ENCODE assay signal across 10 mouse cellular contexts in genomic region chr5:119748667-119749066, GRCm38 (mm10).
A peak's percentile ranks its signal among the peaks of the same experiment; 100 is the strongest.
DNase-seq lines count a peak whose midpoint lies in the region; ATAC-seq lines count a peak whose summit lies in the region.
"Had no signal": no experiment of that assay in that cellular context is flagged by ENCODE, and none has a peak within 500 bp of the region (broad histone marks: within the 10 kb centered on the region; RNA-seq: fewer than 3 reads in every experiment).

No protein-coding gene starts in this region.

- 0 out of 2 replicates have a peak overlapping the region, but pooled peaks have one; percentile 11 for H3K4me2 ChIP-seq in liver, embryonic 12.5 days
- peak overlapping the region; percentile 37; the same call in 1 of the 2 replicates for H3K4me2 ChIP-seq in forebrain, embryonic 11.5 days (ENCODE audit: low read depth, low read length, severe bottlenecking)
- H3K4me2 ChIP-seq in limb, embryonic 11.5 days (ENCODE audit: low read depth, severe bottlenecking): peak overlapping the region; percentile 52

- no peak overlapping the region for H3K4me3 ChIP-seq in liver, embryonic 12.5 days
- H3K4me3 ChIP-seq in forebrain, embryonic 11.5 days (ENCODE audit: low read depth, low read length): peak overlapping the region; percentile 15; the same call in 1 of the 2 replicates
- H3K4me3 ChIP-seq in limb, embryonic 11.5 days (ENCODE audit: low read depth, low read length): peak overlapping the region; percentile 10; the same call in 1 of the 2 replicates

- no peak overlapping the region for H3K27ac ChIP-seq in liver, embryonic 12.5 days
- no peak overlapping the region for H3K27ac ChIP-seq in forebrain, embryonic 11.5 days (ENCODE audit: low read depth, low read length)
- H3K27ac ChIP-seq in limb, embryonic 11.5 days (replicated peaks; ENCODE audit: low read depth, low read length): no peak overlapping the region

- 3% methylated on average over 21 of the region's 21 CpGs for WGBS in liver, embryonic 12.5 days (ENCODE audit: insufficient replicate concordance)
- WGBS in forebrain, embryonic 11.5 days: 0% methylated on average over 21 of the region's 21 CpGs
- under 1% methylated on average over 21 of the region's 21 CpGs for WGBS in limb, embryonic 11.5 days

- peaks cover 43% of the 10 kb centered on the region for H3K27me3 ChIP-seq in liver, embryonic 12.5 days (replicated peaks)
- H3K27me3 ChIP-seq in forebrain, embryonic 11.5 days (ENCODE audit: control insufficient read depth, insufficient read depth, low read length): peaks cover 23% of the 10 kb centered on the region
- H3K27me3 ChIP-seq in limb, embryonic 11.5 days (ENCODE audit: control insufficient read depth, insufficient read depth, low read length): peaks cover 30% of the 10 kb centered on the region

- 0 out of 2 replicates have a peak, but pooled peaks cover 6% of the 10 kb centered on the region for H3K9me3 ChIP-seq in liver, embryonic 12.5 days (replicated peaks)
- no peaks in the 10 kb centered on the region for H3K9me3 ChIP-seq in forebrain, embryonic 11.5 days (ENCODE audit: control insufficient read depth, low read length)
- no peaks in the 10 kb centered on the region for H3K9me3 ChIP-seq in limb, embryonic 11.5 days (ENCODE audit: control insufficient read depth, low read length)

- no peaks in the 10 kb centered on the region for H3K36me3 ChIP-seq in liver, embryonic 12.5 days
- no peaks in the 10 kb centered on the region for H3K36me3 ChIP-seq in forebrain, embryonic 11.5 days (ENCODE audit: control insufficient read depth, insufficient read depth, low read length)
- no peaks in the 10 kb centered on the region for H3K36me3 ChIP-seq in limb, embryonic 11.5 days (ENCODE audit: control insufficient read depth, insufficient read depth, low read length)

- no peaks in the 10 kb centered on the region for H3K4me1 ChIP-seq in liver, embryonic 12.5 days
- peaks cover 7% of the 10 kb centered on the region; the same call in 1 of the 2 replicates for H3K4me1 ChIP-seq in forebrain, embryonic 11.5 days (replicated peaks; ENCODE audit: control insufficient read depth, insufficient read depth, low read length)
- H3K4me1 ChIP-seq in limb, embryonic 11.5 days (ENCODE audit: control insufficient read depth, insufficient read depth, low read length): peaks cover 6% of the 10 kb centered on the region; the same call in 1 of the 2 replicates

- no peak overlapping the region for H3K9ac ChIP-seq in liver, embryonic 12.5 days
- H3K9ac ChIP-seq in forebrain, embryonic 11.5 days (ENCODE audit: low read length): no peak overlapping the region
- H3K9ac ChIP-seq in limb, embryonic 11.5 days (ENCODE audit: low read length): peak overlapping the region; percentile 17; the same call in 1 of the 2 replicates

- no peak for ATAC-seq in liver, embryonic 12.5 days
- ATAC-seq in forebrain, embryonic 11.5 days (replicated peaks; ENCODE audit: low FRiP score): no peak
- ATAC-seq in limb, embryonic 11.5 days (ENCODE audit: insufficient number of reproducible peaks, low FRiP score, low TSS enrichment, low read depth): 0 out of 2 replicates have a peak, but pooled peaks have one; percentile 39
- ATAC-seq: Patski had no signal

- no peak for DNase-seq in liver
- DNase-seq in forebrain, embryonic 11.5 days (ENCODE audit: low spot score): no peak
- peak; percentile 67 for DNase-seq in limb, embryonic 11.5 days (ENCODE audit: low spot score)
- DNase-seq in retina, embryonic 14.5 days (ENCODE audit: low spot score): peak; percentile 47
- no peak for DNase-seq in urinary bladder, postnatal 36 days (ENCODE audit: low spot score in 2 of 2)
- DNase-seq in right cerebral cortex, postnatal 10 days (ENCODE audit: low spot score in 2 of 2): no peak
- DNase-seq in adrenal gland, adult 2 months: no peak
- DNase-seq: gastrocnemius, postnatal 10 days had no signal

Comparison
In these comparisons a context has a peak if more than half of its experiments do, and no peak if none do; other contexts are left out.
1. DNase-seq: peak in limb, embryonic 11.5 days (single experiment) and retina, embryonic 14.5 days (single experiment); none in liver (single experiment), forebrain, embryonic 11.5 days (single experiment), urinary bladder, postnatal 36 days (0 of 2), right cerebral cortex, postnatal 10 days (0 of 2) and adrenal gland, adult 2 months (single experiment).
2. Peak in every context shown above with its lines, with median percentiles within 50 percentile points of each other: H3K4me2 ChIP-seq.